Mouse (Mus musculus) liver, adult (tissue): ENCODE measurements around the gene Fchsd2.

Experiments
- GATA4 ChIP-seq: IDR thresholded peaks from 2 replicates; pipeline ENCODE4 v1.6.1; 2014; ENCODE audit warnings: mild to moderate bottlenecking, low read length; ENCODE audit not compliant: insufficient replicate concordance

Fchsd2 gene

DNA sequence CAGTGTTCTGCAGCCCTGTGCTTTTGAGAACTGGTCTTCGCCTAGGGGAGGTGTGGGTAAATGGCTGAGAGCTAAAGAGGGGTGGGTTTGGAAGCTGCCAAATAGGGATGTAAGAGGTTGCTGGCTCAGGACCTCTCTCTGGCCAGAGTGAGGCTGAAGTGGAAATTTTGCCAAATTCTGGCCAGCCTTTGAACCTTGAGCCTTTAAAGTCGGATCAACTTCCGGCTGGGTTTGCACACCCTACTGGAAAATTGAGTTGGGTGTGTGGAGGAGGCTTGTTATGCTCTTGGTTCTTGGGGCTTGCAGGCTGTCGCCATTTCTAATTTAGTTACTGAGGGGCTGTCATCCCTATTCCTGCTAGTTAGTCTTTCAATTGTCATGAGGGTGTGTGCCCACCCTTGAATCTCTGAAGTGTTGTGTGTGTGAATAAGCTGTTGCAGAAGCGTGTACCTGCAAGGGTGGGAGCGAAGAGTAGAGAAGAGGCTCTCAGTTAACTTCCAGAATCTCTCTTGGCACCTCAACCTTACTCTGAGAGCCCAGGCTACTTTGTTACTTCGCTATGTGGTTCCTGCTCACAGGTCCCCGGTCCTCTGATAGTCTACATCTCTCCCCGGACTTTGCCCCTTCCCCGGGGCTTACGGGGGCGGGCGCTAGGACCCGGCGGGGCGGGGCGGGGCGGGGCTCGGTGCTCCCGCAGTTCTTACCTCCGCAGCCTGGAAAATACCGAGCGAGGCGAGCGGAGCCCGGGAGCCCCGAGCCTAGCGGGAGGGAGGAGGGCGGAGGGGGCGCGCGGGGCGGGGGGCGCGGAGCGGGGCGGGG is 227.9 kb downstream of the Fchsd2 start:
- TF ChIP-seq GATA4, result no peak

DNA sequence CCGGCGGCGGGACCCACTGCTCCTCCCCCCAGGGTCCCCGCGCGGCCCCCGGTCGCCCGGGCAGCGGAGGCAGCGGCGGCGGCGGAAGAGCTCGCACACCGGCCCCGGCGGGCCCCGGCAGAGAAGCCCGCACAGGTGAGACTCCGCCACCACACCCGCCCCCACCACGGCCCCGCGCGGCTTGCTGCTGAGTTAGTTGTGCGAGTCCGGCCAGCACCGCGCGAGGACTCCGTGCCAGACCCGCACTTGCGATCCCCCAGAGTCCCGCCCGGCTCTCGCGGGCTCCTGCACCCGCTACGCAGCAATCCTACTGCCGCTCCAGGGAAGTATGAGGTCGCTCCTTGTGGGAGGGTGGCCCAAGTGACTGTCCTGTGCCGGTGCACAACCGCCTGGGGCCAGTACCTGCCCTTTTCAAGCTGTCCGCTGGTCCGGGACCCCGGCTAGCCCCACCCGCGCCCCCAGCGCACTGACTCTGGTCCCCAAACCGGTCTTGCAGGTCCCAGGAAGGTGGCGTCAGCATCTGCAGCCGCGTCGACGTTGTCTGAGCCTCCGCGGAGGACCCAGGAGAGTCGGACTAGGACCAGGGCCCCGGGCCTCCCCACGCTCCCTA is 228.7 kb downstream of the Fchsd2 start:
- TF ChIP-seq GATA4, result no peak

DNA sequence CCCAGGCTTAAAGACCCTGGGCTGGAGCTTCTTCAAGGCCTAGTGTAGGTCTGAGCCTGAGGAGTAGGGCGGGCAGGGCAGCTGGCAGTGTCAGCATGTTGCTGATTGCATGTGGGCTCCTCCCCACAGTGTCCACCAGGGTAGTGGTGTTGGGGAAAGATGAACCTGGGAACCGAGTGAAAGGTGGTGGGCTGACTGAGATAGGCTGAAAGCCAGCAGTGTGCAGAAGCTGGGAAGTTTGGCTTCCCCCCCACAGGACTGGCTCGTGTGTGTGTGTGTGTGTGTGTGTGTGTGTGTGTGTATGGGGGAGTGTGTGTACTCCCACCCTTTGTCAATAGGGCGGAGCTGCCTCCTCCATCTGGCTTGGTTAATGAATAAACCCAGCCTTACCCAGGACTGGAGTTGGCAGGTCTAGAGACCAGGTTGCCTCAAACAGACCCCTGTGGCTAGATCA is 230.5 kb downstream of the Fchsd2 start:
- peak; percentile 91 for TF ChIP-seq GATA4

DNA sequence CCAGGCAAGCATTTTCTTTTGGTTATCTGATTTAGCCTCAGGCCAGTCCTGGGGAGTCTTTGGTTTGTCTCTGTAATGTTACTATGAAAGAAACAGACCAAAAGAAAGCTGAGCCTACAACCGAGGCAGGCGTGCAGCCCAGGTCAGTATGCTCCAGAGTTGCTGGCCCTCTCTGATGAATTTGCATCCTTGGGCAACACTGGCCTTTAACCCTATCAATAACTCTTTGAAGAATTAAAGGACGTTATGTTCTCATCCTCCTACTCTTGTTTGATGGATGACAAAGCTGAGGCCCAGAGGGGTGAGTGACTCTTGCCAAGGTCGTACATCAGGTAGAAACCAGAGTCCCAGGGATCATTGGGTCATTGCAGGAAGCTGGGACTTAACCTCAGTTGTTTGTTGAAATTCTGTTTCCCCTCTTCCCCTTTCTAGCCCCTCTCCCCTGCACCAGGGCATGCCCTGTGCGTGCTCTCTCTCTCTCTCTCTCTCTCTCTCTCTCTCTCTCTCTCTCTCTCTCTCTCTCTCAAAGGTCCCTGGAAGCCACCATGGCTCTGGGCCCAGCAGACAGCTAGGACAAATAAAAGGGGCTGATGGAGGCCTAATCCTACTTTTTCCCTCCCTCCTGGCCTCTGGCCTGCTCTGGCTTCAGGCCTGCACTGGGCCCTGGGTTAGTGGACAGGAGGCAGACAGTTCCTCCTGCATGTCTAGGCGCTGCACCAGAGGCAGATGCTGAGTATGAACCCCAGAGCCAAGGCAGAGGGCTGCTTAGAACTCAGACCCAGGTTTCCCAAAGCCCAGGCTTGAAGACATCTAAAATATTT is 231.7 kb downstream of the Fchsd2 start:
- TF ChIP-seq GATA4, result no peak

DNA sequence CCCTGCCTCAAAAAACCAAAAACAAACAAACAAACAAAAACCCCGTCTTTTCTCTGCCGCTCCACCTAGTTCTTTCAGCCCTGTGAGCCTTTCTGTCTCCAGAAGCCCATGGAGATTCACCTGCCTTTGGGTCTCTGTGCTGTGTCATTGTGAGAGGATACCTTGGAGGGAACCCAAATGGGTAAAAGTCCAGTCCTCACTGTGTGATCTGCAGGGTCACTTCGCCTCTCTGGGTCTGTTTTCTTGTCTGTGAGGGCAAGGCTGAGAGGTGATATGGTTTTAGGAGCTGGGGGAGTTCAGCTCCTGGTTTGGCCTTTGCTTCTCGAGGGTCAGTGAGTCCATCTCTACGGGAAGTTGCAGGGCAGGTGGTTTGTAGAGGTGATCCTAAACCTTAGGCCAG is 233.3 kb downstream of the Fchsd2 start:
- no peak; the same call in 1 of the 2 replicates for TF ChIP-seq GATA4

DNA sequence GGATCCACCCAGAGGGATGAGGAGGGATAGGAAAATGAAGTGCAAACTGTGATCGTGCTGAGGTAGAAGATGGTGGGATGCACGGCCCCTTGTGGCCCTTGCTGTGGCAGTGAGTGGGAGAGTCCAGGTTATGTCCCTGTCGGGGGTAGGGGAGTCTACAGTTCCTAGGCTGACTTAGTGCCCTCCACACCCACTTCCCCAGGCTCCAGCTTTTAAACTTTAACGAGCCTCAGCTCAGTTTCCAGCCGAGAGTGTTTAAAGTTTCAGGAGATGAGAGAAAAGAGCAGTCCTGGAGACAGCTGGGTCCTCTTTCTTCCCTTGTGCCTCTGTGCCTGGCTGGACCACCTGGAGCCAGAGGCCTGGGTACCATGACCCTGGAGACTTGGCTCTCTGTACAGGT is 234.6 kb downstream of the Fchsd2 start:
- no peak for TF ChIP-seq GATA4

DNA sequence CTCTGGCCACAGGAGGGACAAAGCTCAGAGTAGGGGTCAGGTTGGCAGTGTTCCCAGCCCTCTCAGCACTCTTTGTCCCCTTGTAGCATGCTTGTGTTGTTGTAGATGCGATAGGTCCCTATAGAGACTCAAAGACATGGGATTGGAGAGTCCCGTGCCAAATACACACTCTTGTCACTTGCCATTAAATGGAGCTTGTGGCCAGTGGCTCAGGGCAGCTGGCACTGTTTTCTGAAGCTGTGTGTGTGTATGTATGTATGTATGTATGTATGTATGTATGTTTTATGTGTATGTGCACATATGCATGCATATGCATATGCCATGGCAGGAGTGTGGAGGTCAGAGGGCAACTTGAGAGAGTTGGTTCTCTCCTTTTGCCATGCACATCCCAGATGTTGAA is 235.1 kb downstream of the Fchsd2 start:
- no peak for TF ChIP-seq GATA4

DNA sequence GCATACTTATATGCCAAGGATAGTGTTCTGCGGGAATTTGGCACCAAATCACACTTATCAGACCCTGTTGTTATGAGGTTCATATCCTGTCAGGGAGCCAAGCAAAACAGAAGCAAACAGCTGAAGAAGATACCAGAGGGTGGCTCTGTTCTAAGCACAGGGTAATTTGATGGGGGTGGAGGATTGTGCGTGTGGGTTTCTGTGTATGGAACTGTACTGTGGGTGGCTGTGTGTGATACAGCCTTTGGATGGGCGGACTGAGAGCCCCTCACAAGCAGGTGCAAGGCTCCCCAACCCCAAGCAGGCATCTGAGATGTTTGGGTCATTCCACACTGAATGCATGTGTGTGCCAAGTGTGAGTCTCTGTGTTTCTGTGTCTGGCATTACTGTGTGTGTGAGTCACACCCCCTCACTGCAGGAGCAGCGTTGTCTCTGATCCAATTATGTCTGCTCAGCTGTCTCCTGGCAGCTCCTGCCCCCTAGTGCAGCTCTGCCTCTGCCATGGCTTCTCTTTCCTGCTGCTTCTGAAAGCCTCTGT is 236.0 kb downstream of the Fchsd2 start:
- TF ChIP-seq GATA4, result no peak

DNA sequence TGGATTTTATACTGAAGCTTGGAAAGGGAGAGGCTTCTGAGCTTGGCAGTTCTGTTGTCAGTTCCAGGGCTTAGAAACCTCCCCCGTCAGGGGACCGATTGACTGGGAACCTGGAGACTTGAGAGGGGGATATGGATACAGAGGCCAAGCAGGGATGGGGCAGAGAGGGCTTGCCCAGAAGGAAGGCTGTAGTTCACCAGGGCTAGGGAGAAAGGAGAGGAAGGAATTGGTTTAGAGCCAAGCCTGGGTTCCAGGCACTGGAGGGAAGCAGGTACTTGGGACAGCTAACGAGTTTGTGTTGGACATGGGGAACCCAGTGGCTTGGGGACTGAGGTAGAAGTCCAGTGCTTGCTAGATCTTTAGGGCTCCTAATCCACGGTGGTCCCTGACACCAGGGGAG is 236.9 kb downstream of the Fchsd2 start:
- no peak for TF ChIP-seq GATA4

DNA sequence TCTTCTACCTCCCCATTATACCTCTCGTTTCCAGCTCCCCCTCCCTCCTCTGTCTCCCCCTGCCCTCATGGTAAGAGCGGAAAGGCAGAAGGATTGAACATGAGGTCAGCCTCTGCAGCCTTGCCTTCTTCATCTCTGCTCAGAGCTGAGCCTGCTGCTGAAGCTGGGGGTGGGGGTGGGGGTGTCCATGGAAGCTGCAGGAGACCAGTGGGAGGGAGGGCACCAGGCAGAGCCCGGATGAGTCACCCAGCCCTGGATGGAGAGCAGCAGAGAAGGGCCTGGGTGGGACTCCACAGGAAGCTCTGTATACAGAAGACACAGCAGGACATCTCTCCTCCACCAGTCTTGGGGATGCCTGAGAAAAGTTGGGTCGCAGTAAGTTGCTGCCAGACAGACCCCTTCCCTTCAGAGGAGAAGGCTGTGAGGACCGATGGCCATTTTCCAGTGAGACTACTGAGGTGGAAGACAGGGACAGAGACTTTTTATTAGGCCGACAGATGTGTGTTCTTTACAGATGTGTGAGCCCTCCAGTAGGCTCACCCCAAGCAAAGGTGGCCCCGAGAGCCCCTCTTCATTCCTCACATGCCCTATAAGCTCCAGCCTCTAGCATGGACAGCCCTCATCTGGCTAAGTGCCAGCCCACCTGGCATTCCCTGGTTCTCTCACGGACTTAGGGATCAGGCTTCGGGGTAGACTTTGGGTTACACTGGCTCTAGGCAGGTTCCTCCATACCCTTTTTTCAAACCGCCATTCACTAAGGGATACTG is 237.6 kb downstream of the Fchsd2 start:
- TF ChIP-seq GATA4, result no peak

DNA sequence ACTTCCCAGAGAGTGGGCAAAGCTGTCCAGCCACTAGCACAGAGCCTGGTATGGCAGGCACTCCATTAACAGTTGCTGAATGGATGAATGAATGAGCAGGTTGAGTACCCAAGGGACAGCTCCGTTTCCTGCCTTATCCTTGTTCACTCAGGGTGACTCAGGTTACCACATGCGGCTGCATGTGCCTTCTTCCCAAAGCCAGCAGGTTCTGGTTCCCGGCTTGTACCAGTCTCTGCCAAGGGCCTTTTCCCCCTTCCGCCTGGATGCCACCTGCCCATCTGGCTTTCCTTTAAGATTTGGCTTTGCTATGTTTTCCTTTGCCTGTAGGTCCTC is 238.1 kb downstream of the Fchsd2 start:
- TF ChIP-seq GATA4, result no peak

DNA sequence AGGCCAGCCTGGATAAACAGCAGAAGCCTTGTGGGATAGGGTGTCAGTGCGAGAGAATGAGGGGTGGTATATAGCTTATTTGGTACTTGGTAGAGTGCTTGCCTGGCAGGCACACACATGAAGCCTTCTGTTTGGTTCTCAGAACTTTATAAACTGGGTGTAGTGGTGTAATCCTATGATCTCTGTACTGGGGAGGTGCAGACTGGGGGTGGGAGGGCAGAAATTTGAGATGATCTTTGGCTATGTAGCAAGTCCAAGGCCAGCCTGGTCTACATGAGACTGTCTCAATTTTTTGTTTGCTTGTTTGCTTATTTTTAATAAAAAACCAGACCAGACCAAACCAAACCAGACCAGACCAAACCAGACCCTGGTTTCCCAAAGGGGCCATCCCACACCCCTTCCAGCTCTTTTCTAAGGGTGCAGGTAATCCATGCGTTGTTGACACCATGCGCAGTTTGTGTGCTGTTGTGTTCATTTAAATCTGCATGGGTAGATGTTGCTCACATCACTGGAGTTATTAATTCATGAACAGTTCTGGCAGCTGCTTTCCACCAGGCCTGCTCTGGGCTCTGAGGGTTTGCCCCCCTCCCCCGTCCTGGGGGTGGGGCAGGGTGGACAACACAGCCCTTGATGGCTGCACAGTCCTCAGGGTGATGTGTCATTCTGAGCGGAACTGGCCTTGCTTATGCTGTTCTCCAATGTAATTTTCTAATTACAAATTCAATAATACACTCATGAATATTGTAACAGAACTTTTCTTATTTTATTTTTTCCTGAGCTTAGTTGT is 239.6 kb downstream of the Fchsd2 start:
- TF ChIP-seq GATA4, result no peak
